Mouse (Mus musculus) v-Abl transformed pro-B cells (cell line): ENCODE results near the gene Ctxn2.

ENCODE experiments used
- in situ Hi-C, 2 experiments: fragments of 400-800 bp; cut with MboI; formaldehyde crosslinking; loops; one replicate each; pipeline ENCODE4 v1.15.1; 2025; ENCODE audit not compliant: unreplicated experiment in 2 of 2

Gene Ctxn2

GRCm38 (mm10) chr2:125187904-125188303 is 51.4 kb downstream of the Ctxn2 start:
- in situ Hi-C loops = loop anchor here (5.0 to 25.0 kb wide), 4 partner anchors 131 to 1101 kb away; partner anchors contain the start of gene Sema6d (in 1 of the 2)

GRCm38 (mm10) chr2:125189197-125189596 is 52.7 kb downstream of the Ctxn2 start:
- in situ Hi-C loops = loop anchor here (5.0 to 25.0 kb wide), 4 partner anchors 132 to 1102 kb away; partner anchors contain the start of gene Sema6d (in 1 of the 2)

GRCm38 (mm10) chr2:125192905-125193304 is 56.4 kb downstream of the Ctxn2 start:
- in situ Hi-C loops = loop anchor here (5.0 to 25.0 kb wide), 7 partner anchors 138 to 1881 kb away; partner anchors contain the start of gene Sema6d (in 1 of the 2)

- in situ Hi-C loops = loop anchor here (10.0 to 25.0 kb wide), 6 partner anchors 142 to 1109 kb away; partner anchors contain the start of gene Sema6d (in 1 of the 2)
These were observed 60.3 kb downstream of the Ctxn2 start for GRCm38 (mm10) chr2:125196771-125197170.
